Mouse (Mus musculus) embryonic facial prominence, embryonic 14.5 days (tissue): ENCODE data around the gene Ormdl3. TPM values are rescaled to one million over a fixed set of nuclear protein-coding genes. Genes with fewer than 3 reads are reported as not detected.
A peak's percentile ranks its signal among the peaks of the same experiment; 100 is the strongest.

Experiments used
- ATAC-seq: fragments of 200-750 bp; cut with Nextera tagmentation; 2 replicates; pipeline ENCODE4 v1.8.0; 2017; ENCODE audit warnings: low read depth, moderate number of reproducible peaks, moderate TSS enrichment
- DNase-seq: peaks from one replicate; pipeline ENCODE4 v3.0.0-alpha.2; 2015; ENCODE audit warnings: low spot score
- H3K27ac ChIP-seq: fragments of 300-500 bp; sonication (generic); replicated peaks from 2 replicates; pipeline ENCODE4 v1.5.1; 2014; ENCODE audit warnings: low read depth, mild to moderate bottlenecking, low read length, moderate library complexity
- H3K27me3 ChIP-seq: fragments of 300-500 bp; sonication (generic); replicated peaks from 2 replicates; pipeline ENCODE4 v1.6.1; 2014; ENCODE audit warnings: low read length; ENCODE audit not compliant: control insufficient read depth, insufficient read depth
- H3K36me3 ChIP-seq: fragments of 300-500 bp; sonication (generic); 2 replicates; pipeline ENCODE4 v1.6.1; 2014; ENCODE audit warnings: low read length, mixed read lengths; ENCODE audit not compliant: control insufficient read depth, insufficient read depth
- H3K4me1 ChIP-seq: fragments of 300-500 bp; sonication (generic); 2 replicates; pipeline ENCODE4 v1.6.1; 2014; ENCODE audit warnings: antibody characterized with exemption, low read length; ENCODE audit not compliant: control insufficient read depth, insufficient read depth
- H3K4me2 ChIP-seq: fragments of 300-500 bp; sonication (generic); 2 replicates; pipeline ENCODE4 v1.6.1; 2014; ENCODE audit warnings: low read depth, mild to moderate bottlenecking, low read length, moderate library complexity, mixed read lengths
- H3K4me3 ChIP-seq: fragments of 300-500 bp; sonication (generic); 2 replicates; pipeline ENCODE4 v1.5.1; 2014; ENCODE audit warnings: low read depth, mild to moderate bottlenecking, low read length
- H3K9ac ChIP-seq: fragments of 300-500 bp; sonication (generic); 2 replicates; pipeline ENCODE4 v1.6.1; 2014; ENCODE audit warnings: low read depth, mild to moderate bottlenecking, low read length, moderate library complexity, mixed read lengths
- H3K9me3 ChIP-seq: fragments of 300-500 bp; sonication (generic); 2 replicates; pipeline ENCODE4 v1.6.1; 2016; ENCODE audit warnings: low read length; ENCODE audit not compliant: control insufficient read depth
- WGBS: fragments of 180-500 bp; shearing (Covaris S2); extraction: QIAGEN DNeasy Blood & Tissue Kit; methylation state at CpG from one replicate; pipeline ENCODE4 v1.1.7; 2014; 5-methylcytosine and 5-hydroxymethylcytosine counted together
- polyA plus RNA-seq: library from polyadenylated mRNA; unstranded; fragments of >200 nt; fragmentation: Nextera tagmentation; extraction: Ambion mirVana; gene quantifications from 2 replicates; pipeline ENCODE4 v1.2.1, GENCODE M21; 2014

Ormdl3 gene
- polyA plus RNA-seq, 1 experiment from 2014 or later, result 13.6 TPM

GRCm38 (mm10) chr11:98595473-98595872 is 8.3 kb upstream of the Ormdl3 start:
- Histone ChIP-seq H3K9me3 (no peaks in the 10 kb centered on the region), H3K27ac (no peak overlapping the region), H3K4me3 (no peak overlapping the region), H3K4me1 (no peaks in the 10 kb centered on the region), H3K27me3 (peaks cover 11% of the 10 kb centered on the region), H3K36me3 (no peaks in the 10 kb centered on the region), H3K4me2 (no peak overlapping the region), H3K9ac (no peak overlapping the region)
- WGBS, result 66% methylated on average over 10 of the region's 10 CpGs
- no peak for ATAC-seq
- no peak for DNase-seq

GRCm38 (mm10) chr11:98595021-98595420 is 7.9 kb upstream of the Ormdl3 start:
- no peak overlapping the region for H3K4me3 ChIP-seq
- ATAC-seq (no peak), DNase-seq (no peak)
- H3K27me3 ChIP-seq, result peaks cover 11% of the 10 kb centered on the region
- no peak overlapping the region for H3K9ac ChIP-seq
- H3K36me3 ChIP-seq, result no peaks in the 10 kb centered on the region
- H3K27ac ChIP-seq, result no peak overlapping the region
- no peak overlapping the region for H3K4me2 ChIP-seq
- 72% methylated on average over 6 of the region's 6 CpGs for WGBS
- H3K9me3 ChIP-seq, result no peaks in the 10 kb centered on the region
- H3K4me1 ChIP-seq, result no peaks in the 10 kb centered on the region

GRCm38 (mm10) chr11:98590548-98591445 is 3.6 kb upstream of the Ormdl3 start:
- DNase-seq (no peak), ATAC-seq (no peak)
- Histone ChIP-seq H3K9ac (no peak overlapping the region), H3K4me2 (no peak overlapping the region), H3K4me3 (no peak overlapping the region), H3K36me3 (no peaks in the 10 kb centered on the region), H3K9me3 (no peaks in the 10 kb centered on the region), H3K4me1 (peaks cover 23% of the 10 kb centered on the region), H3K27me3 (no peaks in the 10 kb centered on the region; the same call in 1 of the 2 replicates), H3K27ac (no peak overlapping the region)
- 66% methylated on average over 19 of the region's 19 CpGs for WGBS

- Histone ChIP-seq H3K27ac (no peak overlapping the region), H3K4me3 (no peak overlapping the region), H3K27me3 (no peaks in the 10 kb centered on the region; the same call in 1 of the 2 replicates), H3K4me2 (no peak overlapping the region), H3K36me3 (no peaks in the 10 kb centered on the region), H3K9me3 (no peaks in the 10 kb centered on the region), H3K9ac (no peak overlapping the region), H3K4me1 (peaks cover 28% of the 10 kb centered on the region)
- DNase-seq (no peak), ATAC-seq (no peak)
- WGBS, result 77% methylated on average over 8 of the region's 8 CpGs
Observed at GRCm38 (mm10) chr11:98589306-98589705, 2.1 kb upstream of the Ormdl3 start.

GRCm38 (mm10) chr11:98588833-98589281 is 1.7 kb upstream of the Ormdl3 start:
- Histone ChIP-seq H3K4me1 (peaks cover 28% of the 10 kb centered on the region), H3K4me2 (peak overlapping the region; percentile 91), H3K27me3 (no peaks in the 10 kb centered on the region; the same call in 1 of the 2 replicates), H3K4me3 (0 out of 2 replicates have a peak overlapping the region, but pooled peaks have one; percentile 94), H3K9me3 (no peaks in the 10 kb centered on the region), H3K27ac (no peak overlapping the region), H3K9ac (no peak overlapping the region), H3K36me3 (no peaks in the 10 kb centered on the region)
- WGBS, result 53% methylated on average over 6 of the region's 6 CpGs
- no peak for ATAC-seq
- peak; percentile 26 for DNase-seq

- ATAC-seq, result peak; percentile 45
- peak overlapping the region; percentile 94 for H3K4me3 ChIP-seq
- WGBS, result 5% methylated on average over 16 of the region's 20 CpGs
- H3K4me1 ChIP-seq, result peaks cover 28% of the 10 kb centered on the region
- peak overlapping the region; percentile 88 for H3K9ac ChIP-seq
- peak; percentile 91 for DNase-seq
- H3K27me3 ChIP-seq, result no peaks in the 10 kb centered on the region; the same call in 1 of the 2 replicates
- peak overlapping the region; percentile 85 for H3K27ac ChIP-seq
- peak overlapping the region; percentile 91 for H3K4me2 ChIP-seq
- H3K9me3 ChIP-seq, result no peaks in the 10 kb centered on the region
- peaks cover 5% of the 10 kb centered on the region for H3K36me3 ChIP-seq
Observed at GRCm38 (mm10) chr11:98587684-98588546, 747 bp upstream of the Ormdl3 start.

GRCm38 (mm10) chr11:98586087-98586891 is 879 bp downstream of the Ormdl3 start:
- 1% methylated on average over 17 of the region's 22 CpGs for WGBS
- peak; percentile 30; the same call in 1 of the 2 replicates for ATAC-seq
- peak overlapping the region; percentile 83 for H3K27ac ChIP-seq
- H3K4me2 ChIP-seq, result peak overlapping the region; percentile 91
- H3K9ac ChIP-seq, result peak overlapping the region; percentile 88
- DNase-seq, result no peak
- peaks cover 16% of the 10 kb centered on the region for H3K36me3 ChIP-seq
- no peaks in the 10 kb centered on the region; the same call in 1 of the 2 replicates for H3K27me3 ChIP-seq
- peaks cover 28% of the 10 kb centered on the region for H3K4me1 ChIP-seq
- H3K4me3 ChIP-seq, result peak overlapping the region; percentile 94
- H3K9me3 ChIP-seq, result no peaks in the 10 kb centered on the region
